Mouse (Mus musculus) G1E (cell line): ENCODE measurements around the gene Dgka. TPM values are rescaled to one million over a fixed set of nuclear protein-coding genes. Genes with fewer than 3 reads are reported as not detected.

Source experiments
- ATAC-seq: 2 replicates; pipeline ENCODE4 v1.8.0; 2016; ENCODE audit warnings: mild to moderate bottlenecking; ENCODE audit not compliant: insufficient number of reproducible peaks, poor library complexity, low FRiP score, severe bottlenecking; ENCODE audit errors: extremely low read depth
- DNase-seq: peaks from one replicate; pipeline ENCODE4 v3.0.0; 2012; ENCODE audit warnings: low spot score
- H3K27me3 ChIP-seq: 2 replicates; pipeline ENCODE4 v1.6.1; 2012; ENCODE audit warnings: mild to moderate bottlenecking, low read length, inconsistent platforms; ENCODE audit not compliant: insufficient read depth
- H3K36me3 ChIP-seq: replicated peaks from 2 replicates; pipeline ENCODE3; 2012; ENCODE audit warnings: mild to moderate bottlenecking, inconsistent platforms
- H3K4me1 ChIP-seq: 2 replicates; pipeline ENCODE4 v1.6.1; 2012; ENCODE audit warnings: low read depth, low read length, inconsistent platforms, mixed read lengths; ENCODE audit not compliant: insufficient read depth
- H3K4me3 ChIP-seq: 2 replicates; pipeline ENCODE4 v1.5.1; 2012; ENCODE audit warnings: low read depth, mild to moderate bottlenecking, inconsistent platforms, low read length, moderate library complexity, mixed read lengths
- H3K9me3 ChIP-seq: replicated peaks from 2 replicates; pipeline ENCODE4 v1.6.1; 2012; ENCODE audit warnings: inconsistent platforms
- CTCF ChIP-seq: IDR thresholded peaks from 2 replicates; pipeline ENCODE4 v1.5.1; 2012; ENCODE audit warnings: low read depth, low read length, inconsistent platforms, mixed read lengths
- GATA1 ChIP-seq: IDR thresholded peaks from 2 replicates; pipeline ENCODE4 v1.6.1; 2012; ENCODE audit warnings: borderline replicate concordance, low read length, inconsistent platforms, mixed read lengths
- GATA2 ChIP-seq: IDR thresholded peaks from 2 replicates; pipeline ENCODE4 v1.6.1; 2012; ENCODE audit warnings: low read depth, low read length, inconsistent platforms, borderline replicate concordance
- POLR2AphosphoS5 ChIP-seq: IDR thresholded peaks from 2 replicates; pipeline ENCODE4 v1.6.1; 2012; ENCODE audit warnings: low read depth, low read length, inconsistent platforms; ENCODE audit not compliant: insufficient replicate concordance
- TAL1 ChIP-seq: conservative IDR thresholded peaks from 2 replicates; pipeline ENCODE4 v1.6.1; 2012; ENCODE audit warnings: low read depth, low read length, inconsistent platforms, mixed read lengths
- polyA plus RNA-seq: library from polyadenylated mRNA; stranded (reverse); fragments of >175 nt; gene quantifications from 2 replicates; pipeline ENCODE4 v1.2.3, GENCODE M21; 2012
- total RNA-seq, 2 experiments: library from RNA; stranded (forward) in 1 of 2; stranded (reverse) in 1 of 2; fragments of 200-1000 nt in 1 of 2; fragments of >200 nt in 1 of 2; fragmentation: Nextera tagmentation in 1 of 2; gene quantifications; 2 replicates each; pipeline ENCODE4 v1.2.3; 2014 to 2017

Gene Dgka
- total and polyA plus RNA-seq, 3 experiments = 0.50 to 8.4 (median 3.3) TPM

GRCm38 (mm10) chr10:128695411-128695991 is 49.2 kb downstream of the Dgka start:
- ATAC-seq = no peak
- no peak for DNase-seq
- no peak for TF ChIP-seq GATA2
- TF ChIP-seq POLR2AphosphoS5 = no peak
- TF ChIP-seq TAL1 = no peak
- TF ChIP-seq CTCF = no peak
- TF ChIP-seq GATA1 = no peak
- H3K4me1 ChIP-seq = peaks cover 40% of the 10 kb centered on the region
- no peaks in the 10 kb centered on the region for H3K9me3 ChIP-seq
- H3K27me3 ChIP-seq = no peaks in the 10 kb centered on the region
- H3K4me3 ChIP-seq = peak overlapping the region; percentile 86
- peaks cover 59% of the 10 kb centered on the region for H3K36me3 ChIP-seq

- Histone ChIP-seq H3K27me3 (no peaks in the 10 kb centered on the region; the same call in 1 of the 2 replicates), H3K4me1 (peaks cover 15% of the 10 kb centered on the region), H3K4me3 (peak overlapping the region; percentile 74; the same call in 1 of the 2 replicates), H3K36me3 (peaks cover 24% of the 10 kb centered on the region), H3K9me3 (no peaks in the 10 kb centered on the region)
- ATAC-seq (0 out of 2 replicates have a peak, but pooled peaks have one; percentile 31), DNase-seq (no peak)
- no peak for TF ChIP-seq GATA1
- no peak for TF ChIP-seq TAL1
- TF ChIP-seq GATA2 = no peak
- TF ChIP-seq CTCF = no peak
- TF ChIP-seq POLR2AphosphoS5 = no peak
Measured at GRCm38 (mm10) chr10:128674469-128675008, 70.1 kb downstream of the Dgka start.

- Histone ChIP-seq H3K4me1 (peaks cover 19% of the 10 kb centered on the region), H3K9me3 (no peaks in the 10 kb centered on the region), H3K36me3 (peaks cover 21% of the 10 kb centered on the region), H3K27me3 (peaks cover under 1% of the 10 kb centered on the region; the same call in 1 of the 2 replicates), H3K4me3 (peak within 1 kb of the TSS; percentile 74)
- DNase-seq = peak; percentile 75
- ATAC-seq = peak; percentile 86
- TF ChIP-seq CTCF (no peak), TAL1 (no peak), GATA1 (no peak)
Measured at GRCm38 (mm10) chr10:128673763-128674468, 70.7 kb downstream of the Dgka start, which contains the start of gene Suox. Gene Suox, minus strand, starts transcription at chr10:128674073.

- no peak for ATAC-seq
- no peak for TF ChIP-seq TAL1
- no peak for TF ChIP-seq GATA2
- no peak for TF ChIP-seq POLR2AphosphoS5
- no peak for TF ChIP-seq CTCF
Measured at GRCm38 (mm10) chr10:128671148-128671547, 73.5 kb downstream of the Dgka start.

More at GRCm38 (mm10) chr10:128671148-128671547, 73.5 kb downstream of the Dgka start:
- Histone ChIP-seq H3K27me3 (peaks cover 10% of the 10 kb centered on the region), H3K4me3 (no peak overlapping the region), H3K4me1 (peaks cover 26% of the 10 kb centered on the region), H3K36me3 (peaks cover 21% of the 10 kb centered on the region), H3K9me3 (no peaks in the 10 kb centered on the region)
- no peak for DNase-seq

Other genes starting within 250 kb of the Dgka start
Only the 20 nearest of the 25 such genes appear.
- gene Rpl41, start 195.6 kb downstream of the Dgka start, total RNA-seq (2014; fragmentation: Nextera tagmentation) = 2,429 and 2,736 TPM in 2 replicates
- gene Rpl41, start 195.6 kb downstream of the Dgka start, total RNA-seq (2017) = 5,596 and 6,924 TPM in 2 replicates
- 10,155 and 11,415 TPM in 2 replicates for gene Rpl41, start 195.6 kb downstream of the Dgka start, polyA plus RNA-seq
- gene Pa2g4, start 178.9 kb downstream of the Dgka start, total RNA-seq (2014; fragmentation: Nextera tagmentation) = 692 and 813 TPM in 2 replicates
- gene Pa2g4, start 178.9 kb downstream of the Dgka start, total RNA-seq (2017) = 212 and 245 TPM in 2 replicates
- gene Pa2g4, start 178.9 kb downstream of the Dgka start, polyA plus RNA-seq = 659 and 767 TPM in 2 replicates
- gene Erbb3, start 155.2 kb downstream of the Dgka start, total RNA-seq (2014; fragmentation: Nextera tagmentation) = 2.0 and 2.2 TPM in 2 replicates
- gene Erbb3, start 155.2 kb downstream of the Dgka start, total RNA-seq (2017) = 0.35 and 0.49 TPM in 2 replicates
- 0.15 and 0.17 TPM in 2 replicates for gene Erbb3, start 155.2 kb downstream of the Dgka start, polyA plus RNA-seq
- gene Rps26, start 118.1 kb downstream of the Dgka start, total RNA-seq (2014; fragmentation: Nextera tagmentation) = 4,124 and 4,641 TPM in 2 replicates
- gene Rps26, start 118.1 kb downstream of the Dgka start, total RNA-seq (2017) = 1,044 and 1,182 TPM in 2 replicates
- 4,182 and 5,947 TPM in 2 replicates for gene Rps26, start 118.1 kb downstream of the Dgka start, polyA plus RNA-seq
- gene Ikzf4, start 98.9 kb downstream of the Dgka start, total RNA-seq (2014; fragmentation: Nextera tagmentation) = 11.4 and 11.7 TPM in 2 replicates
- gene Ikzf4, start 98.9 kb downstream of the Dgka start, total RNA-seq (2017) = 1.7 and 2.8 TPM in 2 replicates
- 6.7 and 7.0 TPM in 2 replicates for gene Ikzf4, start 98.9 kb downstream of the Dgka start, polyA plus RNA-seq
- gene Suox, start 70.8 kb downstream of the Dgka start, total RNA-seq (2014; fragmentation: Nextera tagmentation) = 4.6 and 8.7 TPM in 2 replicates
- 8.1 and 8.4 TPM in 2 replicates for gene Suox, start 70.8 kb downstream of the Dgka start, total RNA-seq (2017)
- 0.96 and 1.7 TPM in 2 replicates for gene Suox, start 70.8 kb downstream of the Dgka start, polyA plus RNA-seq
- gene Rab5b, start 48.6 kb downstream of the Dgka start, total RNA-seq (2014; fragmentation: Nextera tagmentation) = 49.1 TPM in 2 replicates
- gene Rab5b, start 48.6 kb downstream of the Dgka start, total RNA-seq (2017) = 48.0 and 52.7 TPM in 2 replicates
- 17.5 and 20.0 TPM in 2 replicates for gene Rab5b, start 48.6 kb downstream of the Dgka start, polyA plus RNA-seq
- gene Pmel, start 40.7 kb downstream of the Dgka start, total RNA-seq (2014; fragmentation: Nextera tagmentation) = 0.58 and 2.4 TPM in 2 replicates
- 0.76 and 1.0 TPM in 2 replicates for gene Pmel, start 40.7 kb downstream of the Dgka start, total RNA-seq (2017)
- gene Pmel, start 40.7 kb downstream of the Dgka start, polyA plus RNA-seq = 0.05 and 0.06 TPM in 2 replicates
- 108 and 117 TPM in 2 replicates for gene Cdk2, start 39.8 kb downstream of the Dgka start, total RNA-seq (2014; fragmentation: Nextera tagmentation)
- 109 and 113 TPM in 2 replicates for gene Cdk2, start 39.8 kb downstream of the Dgka start, total RNA-seq (2017)
- 34.7 and 36.3 TPM in 2 replicates for gene Cdk2, start 39.8 kb downstream of the Dgka start, polyA plus RNA-seq
- 78.7 and 93.7 TPM in 2 replicates for gene Pym1, start 3.0 kb upstream of the Dgka start, total RNA-seq (2014; fragmentation: Nextera tagmentation)
- 44.3 and 47.3 TPM in 2 replicates for gene Pym1, start 3.0 kb upstream of the Dgka start, total RNA-seq (2017)
- 144 and 169 TPM in 2 replicates for gene Pym1, start 3.0 kb upstream of the Dgka start, polyA plus RNA-seq
- 0.44 TPM in 1 of 2 replicates, not detected in the other for gene Mmp19, start 46.1 kb upstream of the Dgka start, total RNA-seq (2014; fragmentation: Nextera tagmentation)
- 0.11 and 0.12 TPM in 2 replicates for gene Mmp19, start 46.1 kb upstream of the Dgka start, total RNA-seq (2017)
- gene Mmp19, start 46.1 kb upstream of the Dgka start, polyA plus RNA-seq = 0.02 and 0.03 TPM in 2 replicates
- gene Dnajc14, start 59.2 kb upstream of the Dgka start, total RNA-seq (2014; fragmentation: Nextera tagmentation) = 20.6 and 25.5 TPM in 2 replicates
- gene Dnajc14, start 59.2 kb upstream of the Dgka start, total RNA-seq (2017) = 31.5 and 36.9 TPM in 2 replicates
- gene Dnajc14, start 59.2 kb upstream of the Dgka start, polyA plus RNA-seq = 9.6 and 12.6 TPM in 2 replicates
- gene Tmem198b, start 59.5 kb upstream of the Dgka start, total RNA-seq (2014; fragmentation: Nextera tagmentation) = 8.4 and 10.1 TPM in 2 replicates
- gene Tmem198b, start 59.5 kb upstream of the Dgka start, total RNA-seq (2017) = 4.1 and 4.9 TPM in 2 replicates
- gene Tmem198b, start 59.5 kb upstream of the Dgka start, polyA plus RNA-seq = 1.5 and 2.2 TPM in 2 replicates
- gene Sarnp, start 72.5 kb upstream of the Dgka start, total RNA-seq (2014; fragmentation: Nextera tagmentation) = 144 and 197 TPM in 2 replicates
- 154 and 165 TPM in 2 replicates for gene Sarnp, start 72.5 kb upstream of the Dgka start, total RNA-seq (2017)
- 16.5 and 19.9 TPM in 2 replicates for gene Sarnp, start 72.5 kb upstream of the Dgka start, polyA plus RNA-seq
- 29.3 and 31.9 TPM in 2 replicates for gene Ormdl2, start 76.8 kb upstream of the Dgka start, total RNA-seq (2014; fragmentation: Nextera tagmentation)
- gene Ormdl2, start 76.8 kb upstream of the Dgka start, total RNA-seq (2017) = 132 and 152 TPM in 2 replicates
- gene Ormdl2, start 76.8 kb upstream of the Dgka start, polyA plus RNA-seq = 18.0 and 21.9 TPM in 2 replicates
- gene Gdf11, start 146.9 kb upstream of the Dgka start, total RNA-seq (2014; fragmentation: Nextera tagmentation) = not detected in 2 replicates
- under 0.01 TPM in 1 of 2 replicates, not detected in the other for gene Gdf11, start 146.9 kb upstream of the Dgka start, total RNA-seq (2017)
- 0.02 TPM in 2 replicates for gene Gdf11, start 146.9 kb upstream of the Dgka start, polyA plus RNA-seq
- gene Cd63, start 156.1 kb upstream of the Dgka start, total RNA-seq (2014; fragmentation: Nextera tagmentation) = 1.7 and 3.4 TPM in 2 replicates
- 0.22 TPM in 1 of 2 replicates, not detected in the other for gene Cd63, start 156.1 kb upstream of the Dgka start, total RNA-seq (2017)
- 0.04 and 0.09 TPM in 2 replicates for gene Cd63, start 156.1 kb upstream of the Dgka start, polyA plus RNA-seq
- gene Rdh5, start 178.0 kb upstream of the Dgka start, total RNA-seq (2014; fragmentation: Nextera tagmentation) = 7.1 and 27.4 TPM in 2 replicates
- 2.6 and 4.4 TPM in 2 replicates for gene Rdh5, start 178.0 kb upstream of the Dgka start, total RNA-seq (2017)
- gene Rdh5, start 178.0 kb upstream of the Dgka start, polyA plus RNA-seq = 0.94 and 1.2 TPM in 2 replicates
- gene Bloc1s1, start 179.2 kb upstream of the Dgka start, total RNA-seq (2014; fragmentation: Nextera tagmentation) = 46.7 and 50.3 TPM in 2 replicates
- gene Bloc1s1, start 179.2 kb upstream of the Dgka start, total RNA-seq (2017) = 116 and 119 TPM in 2 replicates
- gene Bloc1s1, start 179.2 kb upstream of the Dgka start, polyA plus RNA-seq = 121 and 157 TPM in 2 replicates
- gene Itga7, start 189.0 kb upstream of the Dgka start, total RNA-seq (2014; fragmentation: Nextera tagmentation) = not detected in 2 replicates
- 0.33 and 0.46 TPM in 2 replicates for gene Itga7, start 189.0 kb upstream of the Dgka start, total RNA-seq (2017)
- 0.02 and 0.10 TPM in 2 replicates for gene Itga7, start 189.0 kb upstream of the Dgka start, polyA plus RNA-seq